Mouse (Mus musculus): ENCODE measurements at regions not wholly inside any gene's neighbourhood (a gene's known extent, or its start where the extent isn't known, plus 50 kb on each side); places are given as distances from the start of the nearest gene placed in this dataset.
"Not testable (repeated sequence)": the region's sequence is repeated elsewhere in the genome, so short reads cannot be mapped to it uniquely, and the experiment has no call there.

DNA sequence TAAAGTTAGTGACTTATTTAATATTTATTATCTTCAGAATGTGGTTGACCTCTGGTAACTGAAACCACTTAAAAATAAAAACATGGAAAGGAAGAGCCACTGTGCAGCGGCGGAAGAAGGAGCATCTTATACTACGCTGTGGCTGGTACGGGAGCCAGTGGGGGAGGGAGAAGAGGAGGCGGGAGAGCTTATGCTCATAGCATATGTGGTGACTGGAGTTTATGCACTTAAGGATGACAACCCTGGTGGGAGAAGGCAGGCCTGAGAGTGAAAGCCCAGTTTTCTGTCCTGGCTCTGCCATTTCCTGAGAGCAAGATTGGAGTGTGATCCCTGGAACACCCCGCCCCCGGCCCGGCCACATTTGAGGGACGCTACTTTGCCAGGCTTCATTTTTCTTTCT lies 145.5 kb downstream of the Tsen15 start:
- no peak for DNase-seq (ENCODE audit: low read depth, low spot score)

DNA sequence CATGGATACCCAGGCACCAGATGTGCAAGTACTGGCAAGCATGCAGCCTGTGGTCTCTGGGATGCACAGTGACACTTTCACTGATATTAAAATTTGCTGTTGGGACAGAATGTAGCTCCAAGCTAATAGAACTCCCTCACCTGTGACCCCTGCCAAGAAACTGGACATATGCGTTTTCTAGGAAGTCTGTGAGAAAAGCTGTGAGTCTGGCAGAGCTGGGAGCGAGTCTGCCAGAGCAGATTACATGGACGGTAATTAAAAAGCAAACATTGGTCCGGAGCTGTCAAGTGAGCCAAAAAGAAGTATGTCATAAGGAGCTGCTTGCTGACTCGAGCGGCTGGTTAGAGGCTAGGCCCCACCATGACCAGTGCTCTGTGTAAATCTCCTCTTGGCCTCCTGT lies 147.1 kb downstream of the Tsen15 start:
- DNase-seq (ENCODE audit: low read depth, low spot score), result no peak

DNA sequence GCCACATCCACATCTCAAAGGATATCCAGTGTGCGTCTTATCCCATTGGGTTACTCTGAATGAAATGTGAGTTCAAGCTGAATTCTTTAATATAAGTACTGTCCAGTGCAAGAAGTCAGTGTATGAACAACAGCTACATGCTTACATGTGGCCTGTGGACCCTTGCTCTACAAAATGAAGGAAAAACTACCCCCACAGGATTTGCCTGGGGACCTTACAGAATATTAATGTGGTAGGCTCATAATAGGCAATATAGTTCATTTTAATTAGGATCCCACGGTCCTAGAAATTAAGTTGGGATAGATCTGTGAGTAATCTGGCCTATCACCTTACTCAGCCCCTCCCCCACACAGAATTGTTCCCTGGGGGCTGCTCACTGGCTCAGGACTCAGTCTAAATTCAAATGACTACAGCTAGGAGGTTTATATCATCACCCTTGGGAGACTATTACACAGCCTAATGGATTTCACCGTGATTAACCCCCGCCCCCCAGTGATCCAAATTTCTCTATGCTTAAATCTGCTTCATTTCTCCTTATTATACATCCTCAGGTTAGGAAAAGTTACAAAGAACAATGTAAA lies 145.4 kb upstream of the 1700025G04Rik start:
- DNase-seq (ENCODE audit: low read depth, low spot score), result no peak

DNA sequence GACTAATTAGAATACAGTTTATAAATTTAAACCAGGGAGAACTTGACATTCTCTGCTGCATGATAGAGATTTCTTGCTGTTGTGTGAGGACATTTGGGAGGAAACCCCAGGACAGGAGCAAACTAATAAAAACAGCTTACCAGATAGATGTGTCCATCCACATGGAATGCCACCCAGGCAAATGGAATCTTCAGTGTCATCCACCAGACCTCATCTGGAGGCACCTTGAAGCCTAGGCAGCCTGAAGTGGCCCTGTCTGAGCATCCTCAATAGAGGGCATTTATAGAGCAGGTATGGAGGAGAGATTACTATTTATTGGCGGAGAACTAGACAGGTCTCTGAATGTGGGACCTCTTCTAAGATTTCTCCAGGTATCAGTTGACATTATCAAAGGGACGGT lies 144.8 kb upstream of the 1700025G04Rik start:
- DNase-seq (ENCODE audit: low read depth, low spot score), result no peak

DNA sequence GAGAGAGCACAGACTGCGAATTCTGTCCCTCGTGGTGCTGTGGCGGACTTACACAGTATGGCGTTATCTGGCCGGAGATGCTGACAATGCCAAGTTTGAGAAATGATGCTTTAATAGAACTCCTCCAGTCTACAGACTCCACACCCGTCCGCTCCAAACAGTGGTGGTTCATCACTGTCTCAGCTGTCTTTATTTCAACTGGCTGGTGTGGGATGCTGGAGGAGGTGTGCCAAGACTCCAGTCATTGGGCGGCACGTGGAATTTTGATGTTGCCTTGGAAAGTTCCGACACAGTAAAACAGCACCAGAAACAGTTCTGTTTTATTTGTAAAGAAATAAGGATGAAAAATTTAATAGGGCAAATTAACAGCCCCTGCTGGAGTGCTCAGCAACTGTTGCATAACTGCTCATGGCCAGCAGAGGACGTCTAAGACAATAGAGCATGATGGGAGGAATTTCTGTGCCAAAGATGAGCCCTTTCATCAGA lies 141.8 kb upstream of the 1700025G04Rik start:
- DNase-seq (ENCODE audit: low read depth, low spot score), result no peak

DNA sequence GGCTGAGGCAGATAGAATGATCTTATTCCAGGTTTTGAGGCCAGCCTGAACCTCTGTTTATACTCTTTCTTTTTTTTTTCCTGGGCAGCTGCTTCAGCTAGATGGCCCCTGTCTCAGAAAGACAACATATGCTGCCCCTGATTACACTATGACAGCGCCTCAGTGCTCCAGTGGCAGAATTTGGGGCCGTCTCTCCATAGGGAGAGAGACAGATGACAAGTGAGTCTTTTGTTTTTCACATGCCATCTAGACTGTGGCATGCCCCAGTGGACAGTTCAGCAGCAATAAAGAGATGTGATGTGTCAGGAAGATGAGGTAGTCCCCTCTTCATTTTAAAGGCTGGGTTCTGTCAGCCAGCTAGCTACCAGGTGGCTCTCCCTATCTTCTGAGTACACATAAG lies 139.8 kb upstream of the 1700025G04Rik start:
- DNase-seq (ENCODE audit: low read depth, low spot score), result no peak

DNA sequence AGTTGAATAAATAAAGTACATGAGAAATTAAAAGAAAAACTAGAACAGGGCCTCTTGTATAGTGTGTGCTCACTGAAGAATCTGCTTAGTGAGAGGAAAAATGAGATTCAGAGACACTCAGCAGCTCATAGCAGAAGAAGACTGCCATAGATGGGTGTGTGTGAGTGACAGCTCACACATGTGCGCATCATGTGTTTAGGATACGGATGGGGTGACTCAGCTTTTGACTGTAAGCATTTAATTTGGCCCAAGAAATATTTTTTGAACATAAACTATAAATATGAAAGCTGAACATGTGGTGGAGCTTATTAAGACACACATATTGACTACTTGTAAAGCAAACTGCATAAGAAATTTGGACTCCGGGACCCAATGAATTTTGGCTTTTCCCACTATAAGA lies 136.1 kb upstream of the 1700025G04Rik start:
- no peak for DNase-seq (ENCODE audit: low read depth, low spot score)

DNA sequence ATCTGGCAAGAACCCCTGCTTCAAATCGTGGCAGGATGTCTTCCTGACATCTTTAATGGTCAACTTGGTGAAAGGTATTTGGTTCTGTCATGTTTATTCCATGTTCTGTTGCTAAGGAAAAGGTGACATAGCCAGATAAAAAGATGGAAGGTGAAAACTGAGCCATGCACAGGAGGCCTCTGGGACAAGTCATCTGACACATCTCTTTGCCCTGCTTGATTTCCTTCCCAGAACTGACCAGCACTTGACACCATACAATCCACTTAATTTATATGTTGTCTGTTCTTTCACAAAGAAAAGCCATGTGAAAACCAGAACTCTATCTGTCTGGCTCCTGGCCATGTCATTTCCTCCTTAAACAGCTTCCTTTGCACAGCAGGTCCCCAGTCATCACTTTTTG lies 133.7 kb upstream of the 1700025G04Rik start:
- DNase-seq (ENCODE audit: low read depth, low spot score), result no peak

DNA sequence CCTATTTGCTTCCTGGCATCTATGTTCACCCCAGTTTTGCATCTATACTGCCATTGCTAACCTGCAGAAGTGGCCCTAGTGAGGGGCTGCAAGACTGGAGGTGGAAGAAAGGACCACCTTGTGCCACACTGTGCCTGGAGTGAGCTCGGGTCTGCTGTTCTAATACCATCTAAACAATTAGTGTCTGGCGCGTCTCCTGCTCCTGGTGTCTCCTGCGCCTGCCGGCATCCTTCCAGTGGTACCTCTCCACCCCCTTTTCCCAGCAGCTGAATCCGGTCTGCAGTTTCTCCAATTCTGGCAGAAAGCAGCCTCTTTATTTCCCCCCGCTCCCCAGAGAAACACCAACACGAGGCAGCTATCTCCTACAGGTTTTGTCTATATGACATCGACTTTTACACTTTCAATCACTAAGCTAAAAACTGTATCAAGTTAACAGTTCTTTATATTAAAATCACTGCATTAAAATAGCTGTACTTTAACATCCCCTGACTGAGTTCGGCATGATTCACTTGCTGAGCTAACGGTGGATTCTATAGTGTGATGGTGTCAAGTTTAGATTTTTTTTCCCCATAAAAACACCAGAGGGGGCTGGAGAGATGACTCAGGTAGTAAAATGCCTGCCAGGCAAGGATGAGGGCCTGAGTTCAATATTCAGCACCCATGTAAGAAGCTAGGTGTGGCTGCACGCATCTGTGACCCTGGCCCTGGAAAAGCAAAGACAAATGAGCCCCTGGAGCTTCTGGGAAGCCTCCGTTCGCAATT lies 131.1 kb upstream of the 1700025G04Rik start:
- no peak for DNase-seq (ENCODE audit: low read depth, low spot score)

DNA sequence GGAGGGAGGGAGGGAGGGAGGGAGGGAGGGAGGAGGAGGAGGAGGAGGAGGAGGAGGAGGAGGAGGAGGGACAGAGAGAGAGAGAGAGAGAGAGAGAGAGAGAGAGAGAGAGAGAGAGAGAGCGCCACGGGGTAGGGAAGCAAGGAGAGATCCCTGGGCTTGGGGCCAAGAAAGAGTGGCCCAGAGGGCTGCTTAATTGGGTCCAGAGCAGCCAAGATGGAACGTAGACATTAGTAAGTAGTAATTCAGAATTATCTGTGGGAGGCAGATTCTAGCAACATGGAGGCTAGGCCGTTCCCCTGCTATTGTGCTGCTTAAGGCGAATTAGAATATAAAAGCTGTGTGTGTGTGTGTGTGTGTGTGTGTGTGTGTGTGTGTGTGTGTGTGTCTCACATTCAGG lies 129.8 kb upstream of the 1700025G04Rik start:
- not testable (repeated sequence) for DNase-seq (ENCODE audit: low read depth, low spot score)

DNA sequence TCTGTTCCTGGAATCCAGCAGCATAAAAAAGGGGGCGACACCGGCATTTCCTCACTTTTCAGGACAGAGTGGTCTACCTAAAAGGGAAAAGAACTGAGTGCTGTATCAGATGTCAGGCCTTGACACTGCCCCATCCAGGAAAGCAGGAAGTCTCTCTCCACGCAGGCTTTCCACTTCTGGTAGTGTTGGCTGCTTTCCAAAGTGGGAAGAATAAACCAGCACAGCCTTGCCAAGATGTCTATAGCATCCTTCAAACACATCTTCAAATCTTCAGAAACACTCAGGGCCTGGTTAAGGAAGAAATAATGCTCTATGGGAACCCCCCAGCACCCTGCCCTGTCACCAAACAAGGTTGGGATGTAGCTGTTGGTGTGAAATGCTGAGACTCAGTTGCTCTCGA lies 127.5 kb upstream of the 1700025G04Rik start:
- no peak for DNase-seq (ENCODE audit: low read depth, low spot score)

DNA sequence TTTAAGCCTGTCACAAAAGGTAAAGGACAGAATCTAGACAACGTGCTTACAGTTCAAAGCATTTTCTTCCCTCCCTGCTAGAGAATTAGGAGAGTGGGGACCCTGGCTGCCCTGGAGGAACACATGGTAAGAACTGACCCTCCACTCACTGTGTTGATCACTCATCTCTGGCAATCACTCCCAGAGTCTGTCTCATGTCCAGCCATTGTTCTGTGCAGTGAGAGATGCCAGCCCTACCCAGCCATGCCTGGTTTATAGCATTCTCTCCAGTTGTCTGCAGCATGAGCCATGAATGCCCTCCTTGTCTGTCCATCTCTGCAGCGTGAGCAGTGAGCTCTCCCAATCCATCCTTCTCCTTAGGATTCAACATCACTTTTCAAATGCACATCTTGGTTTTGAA lies 124.5 kb upstream of the 1700025G04Rik start:
- no peak for DNase-seq (ENCODE audit: low read depth, low spot score)

DNA sequence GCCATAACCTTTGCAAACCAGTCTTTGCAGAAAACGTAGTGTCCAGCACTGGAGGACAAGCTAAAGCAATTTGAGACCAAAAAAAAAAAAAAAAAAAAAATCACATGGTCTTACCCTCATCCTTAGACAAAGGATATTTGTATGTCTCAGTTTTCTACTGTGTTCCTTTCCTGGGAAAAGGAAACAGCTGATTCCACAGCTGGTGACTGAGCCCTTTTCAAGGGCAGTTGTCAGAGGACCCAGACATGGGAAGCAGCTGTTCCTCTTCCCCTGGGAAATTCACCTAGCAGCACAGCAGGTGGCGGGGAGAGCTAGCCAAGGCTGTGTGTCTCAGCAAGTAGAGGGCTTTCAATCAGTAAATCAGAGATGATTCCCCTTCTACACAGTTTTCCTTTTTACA lies 113.3 kb upstream of the 1700025G04Rik start:
- peak; percentile 40 for DNase-seq (ENCODE audit: low read depth, low spot score)

DNA sequence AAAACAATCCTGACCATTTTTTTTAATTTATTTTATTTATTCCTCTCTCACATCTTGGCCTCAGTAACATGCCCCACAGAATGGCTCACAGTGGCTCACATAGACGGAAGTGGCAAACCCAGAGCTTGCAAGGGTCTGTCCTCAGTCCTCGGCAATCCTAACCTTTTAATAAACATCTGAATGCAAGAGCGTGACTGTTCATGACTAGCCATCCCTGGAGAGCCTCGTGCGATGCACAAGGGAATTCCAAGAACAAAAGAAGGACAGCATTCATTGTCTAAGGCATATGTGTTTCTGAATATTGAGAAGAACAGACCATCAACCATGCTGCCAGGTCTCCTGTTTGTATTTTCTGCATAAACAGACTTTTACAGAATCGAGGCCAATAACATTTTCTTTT lies 98.8 kb upstream of the 1700025G04Rik start:
- no peak for DNase-seq (ENCODE audit: low read depth, low spot score)

DNA sequence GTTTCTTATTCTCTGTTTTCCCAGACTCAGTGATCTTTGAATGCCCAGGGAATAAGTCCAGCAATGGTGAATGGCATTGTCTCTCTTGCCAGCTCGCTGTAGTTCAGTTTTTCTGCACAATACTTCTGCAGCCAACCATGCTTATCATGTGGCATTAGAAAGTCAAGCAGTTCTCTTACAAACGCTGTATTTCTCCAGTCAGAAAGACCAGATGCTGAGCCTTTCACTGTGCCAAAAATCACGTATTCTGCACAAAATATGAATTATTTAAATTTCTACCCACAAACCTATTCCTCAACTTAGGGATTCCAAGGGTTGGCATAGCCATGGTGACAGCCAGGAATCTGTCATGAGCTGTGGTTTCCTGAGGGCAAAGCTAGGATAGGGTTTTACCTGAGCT lies 95.0 kb upstream of the 1700025G04Rik start:
- no peak for DNase-seq (ENCODE audit: low read depth, low spot score)

DNA sequence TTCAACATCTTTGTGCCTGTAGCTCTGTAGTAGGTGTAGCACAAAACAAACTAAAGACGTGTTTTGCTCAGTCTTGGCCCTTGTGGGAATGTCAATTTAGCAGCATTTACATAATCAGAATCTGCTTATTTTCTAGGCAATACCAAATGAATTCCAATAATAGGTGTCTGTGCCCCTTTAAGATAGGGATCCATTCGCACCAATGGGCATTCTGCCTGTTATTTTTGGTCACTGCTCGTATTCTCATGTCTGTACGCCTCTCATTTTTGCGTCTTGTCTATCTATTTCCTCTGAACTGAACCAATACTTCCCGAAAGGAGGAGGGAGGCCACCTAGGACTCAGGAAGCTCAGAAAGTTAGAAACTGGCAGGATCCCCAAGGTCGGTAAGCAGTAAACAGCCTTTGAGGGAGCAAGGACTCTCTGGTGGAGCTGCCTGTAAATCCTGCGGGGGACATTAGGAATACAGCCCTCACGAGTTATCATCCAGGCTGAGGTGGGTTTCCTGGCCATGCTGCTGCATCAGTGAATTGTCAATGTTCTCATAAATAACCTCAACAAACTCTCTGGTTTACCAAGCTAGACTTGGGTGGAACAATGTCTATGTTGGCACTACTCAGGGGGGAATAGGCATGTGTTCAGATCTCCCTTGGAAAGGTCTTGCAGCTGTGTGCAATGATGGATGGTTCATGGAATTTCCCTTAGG lies 86.5 kb upstream of the 1700025G04Rik start:
- DNase-seq (ENCODE audit: low read depth, low spot score), result no peak

DNA sequence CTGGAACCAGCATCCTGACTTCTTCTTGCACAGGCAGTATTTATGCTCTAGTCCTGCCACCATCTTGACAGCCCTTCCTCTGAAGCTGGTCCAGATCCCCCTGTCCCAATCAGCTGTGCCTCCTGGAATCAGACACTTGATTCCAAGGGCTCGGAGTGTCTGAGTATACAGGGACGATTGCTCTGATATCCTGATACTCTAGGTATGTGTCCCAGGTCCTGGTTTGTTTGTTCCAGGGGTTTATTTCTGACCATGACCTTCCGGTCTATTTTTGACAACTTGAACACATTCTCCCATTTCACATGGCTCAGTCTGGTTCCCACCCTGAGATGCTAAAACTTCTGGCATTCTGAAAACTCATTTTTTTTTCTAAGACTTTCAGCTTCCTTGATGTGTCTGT lies 85.8 kb upstream of the 1700025G04Rik start:
- DNase-seq (ENCODE audit: low read depth, low spot score), result no peak

DNA sequence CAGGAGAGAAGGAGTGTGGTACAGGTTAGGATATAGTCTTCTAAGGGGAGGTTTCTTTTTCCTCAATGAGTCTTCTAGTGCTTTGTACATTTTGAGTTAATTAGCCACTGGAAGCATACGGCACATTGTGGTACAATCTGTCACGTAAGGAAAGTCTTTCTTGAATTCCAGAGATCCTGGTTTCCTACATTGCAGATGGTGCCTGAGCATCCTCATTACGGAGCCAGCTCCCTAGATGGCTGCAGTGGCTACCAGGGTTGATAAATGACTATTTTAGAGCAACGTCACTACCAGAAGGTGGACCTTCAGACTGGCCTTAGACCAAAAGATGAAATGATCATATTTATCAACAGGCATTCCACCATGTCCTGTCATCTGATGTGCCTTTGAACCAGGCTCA lies 84.5 kb upstream of the 1700025G04Rik start:
- no peak for DNase-seq (ENCODE audit: low read depth, low spot score)

DNA sequence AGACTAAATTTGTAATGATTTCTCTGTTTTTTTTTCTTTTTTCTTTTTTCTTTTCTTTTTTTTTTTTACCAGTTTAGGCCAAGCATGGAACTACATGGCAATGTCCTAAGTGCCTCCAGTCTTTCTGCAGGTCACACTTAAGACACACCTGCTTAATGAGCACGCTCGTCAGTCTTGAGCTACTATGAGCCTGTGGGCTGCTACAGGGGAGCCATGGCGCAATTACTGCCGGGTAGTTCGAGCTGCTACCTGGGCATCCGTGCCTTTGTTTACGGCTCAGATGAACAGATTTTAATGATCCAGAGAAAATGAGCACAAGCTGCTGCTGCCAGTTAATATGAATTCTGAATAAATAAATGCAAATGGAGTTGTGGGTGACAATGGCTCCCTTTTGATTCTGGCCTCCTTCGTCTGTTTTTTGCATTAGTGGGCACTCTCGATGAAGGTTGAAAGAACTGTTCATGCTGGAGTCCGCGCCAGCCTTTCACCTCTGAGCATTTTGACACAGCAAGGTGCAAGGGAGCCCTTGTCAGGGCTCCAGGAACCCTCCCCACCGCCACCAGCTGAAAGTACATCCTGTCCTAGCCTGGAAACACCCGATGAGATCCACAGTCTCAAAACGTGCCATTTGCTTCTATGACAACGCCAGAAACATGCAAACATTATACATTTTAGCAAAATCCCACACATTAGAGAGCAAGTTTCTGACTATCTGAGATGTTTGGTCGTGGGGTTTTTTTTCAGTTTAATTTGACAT lies 81.3 kb upstream of the 1700025G04Rik start:
- no peak for DNase-seq (ENCODE audit: low read depth, low spot score)

DNA sequence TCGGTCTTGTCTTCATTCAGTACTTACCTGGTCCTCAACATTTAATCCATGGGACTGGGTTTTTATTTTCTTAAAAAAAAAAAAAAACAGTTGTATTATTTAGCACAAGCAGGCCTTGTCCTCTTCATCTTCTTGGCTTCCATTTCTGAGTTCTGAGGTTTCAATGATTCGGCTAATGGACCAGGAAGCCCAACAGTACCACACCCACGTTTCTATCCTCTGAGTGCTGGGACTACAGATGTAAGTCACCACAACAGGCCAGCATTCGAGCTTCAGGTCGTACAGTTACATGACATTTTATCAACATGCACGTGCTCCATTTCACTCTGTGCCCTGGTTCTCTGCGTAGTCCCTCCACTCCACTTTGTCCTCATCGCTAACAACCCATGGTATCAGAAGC lies 80.7 kb upstream of the 1700025G04Rik start:
- no peak for DNase-seq (ENCODE audit: low read depth, low spot score)

DNA sequence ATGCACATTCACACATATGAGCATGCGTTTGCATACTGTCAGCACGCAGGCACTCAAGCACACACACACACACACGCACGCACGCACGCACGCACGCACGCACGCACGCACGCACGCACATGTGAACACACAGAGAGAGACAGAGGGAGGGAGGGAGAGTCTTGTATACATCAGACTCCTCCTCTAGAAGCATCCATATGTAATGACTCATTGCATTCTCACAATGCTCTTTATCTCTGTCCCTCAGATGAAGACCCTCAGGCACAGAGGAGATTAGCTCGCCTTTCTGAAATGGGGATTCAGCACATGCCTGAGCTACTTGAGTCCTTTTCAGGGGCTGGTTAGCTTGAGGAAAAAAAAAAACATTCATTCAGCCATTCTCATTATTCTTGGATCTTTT lies 79.6 kb upstream of the 1700025G04Rik start:
- DNase-seq (ENCODE audit: low read depth, low spot score), result no peak

DNA sequence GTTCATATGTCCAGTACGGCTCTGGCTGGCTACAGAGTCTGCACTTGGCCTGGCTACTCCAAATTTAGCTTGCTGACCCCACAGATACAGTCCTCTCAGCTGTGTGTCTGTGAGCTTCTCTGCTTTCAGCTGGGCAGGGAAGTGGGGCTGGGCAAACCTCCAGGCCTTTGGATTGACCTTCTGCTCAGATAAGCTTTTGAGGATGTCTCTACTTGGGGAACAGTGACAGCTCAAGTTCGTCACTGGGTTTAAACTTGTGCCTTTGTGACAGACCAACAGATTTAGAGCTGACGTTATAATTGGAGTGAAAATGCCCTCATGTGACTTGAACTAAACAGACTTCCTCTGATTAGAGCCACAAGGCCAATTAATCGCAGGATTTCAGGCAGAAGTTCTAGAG lies 78.4 kb upstream of the 1700025G04Rik start:
- DNase-seq (ENCODE audit: low read depth, low spot score), result no peak
